Mouse (Mus musculus) brain, embryonic 18.5 days (tissue): ENCODE measurements at regions not wholly inside any gene's neighbourhood (a gene's known extent, or its start where the extent isn't known, plus 50 kb on each side); places are given as distances from the start of the nearest gene placed in this dataset.
"Not testable (repeated sequence)": the region's sequence is repeated elsewhere in the genome, so short reads cannot be mapped to it uniquely, and the experiment has no call there.

ENCODE experiments used
- DNase-seq: peaks from one replicate; pipeline ENCODE4 v3.0.0-alpha.2; 2012; ENCODE audit warnings: low read depth, low spot score

- DNase-seq = not testable (repeated sequence)
These were observed 64.1 kb upstream of the Ces1h start for GRCm38 (mm10) chr8:93443631-93444030.

- no peak for DNase-seq
These were observed 62.4 kb upstream of the Ces1h start for GRCm38 (mm10) chr8:93441936-93442335.

- not testable (repeated sequence) for DNase-seq
These were observed 57.1 kb upstream of the Ces1h start for GRCm38 (mm10) chr8:93436586-93436985.

GRCm38 (mm10) chr8:93430637-93431036 is 51.1 kb upstream of the Ces1h start:
- DNase-seq = peak; percentile 49
